Mouse (Mus musculus) neutrophil, adult 59 days (primary cell): Measurements from ENCODE around the gene Ttc9b. TPM values are rescaled to one million over a fixed set of nuclear protein-coding genes. Genes with fewer than 3 reads are reported as not detected.

Experiments used
- total RNA-seq, 2 experiments: library from RNA; stranded (reverse); gene quantifications; 1 replicate in 1 of 2; 2 replicates in 1 of 2; pipeline ENCODE4 v1.2.4; 2023

Gene Ttc9b
- not detected for total RNA-seq

DNA sequence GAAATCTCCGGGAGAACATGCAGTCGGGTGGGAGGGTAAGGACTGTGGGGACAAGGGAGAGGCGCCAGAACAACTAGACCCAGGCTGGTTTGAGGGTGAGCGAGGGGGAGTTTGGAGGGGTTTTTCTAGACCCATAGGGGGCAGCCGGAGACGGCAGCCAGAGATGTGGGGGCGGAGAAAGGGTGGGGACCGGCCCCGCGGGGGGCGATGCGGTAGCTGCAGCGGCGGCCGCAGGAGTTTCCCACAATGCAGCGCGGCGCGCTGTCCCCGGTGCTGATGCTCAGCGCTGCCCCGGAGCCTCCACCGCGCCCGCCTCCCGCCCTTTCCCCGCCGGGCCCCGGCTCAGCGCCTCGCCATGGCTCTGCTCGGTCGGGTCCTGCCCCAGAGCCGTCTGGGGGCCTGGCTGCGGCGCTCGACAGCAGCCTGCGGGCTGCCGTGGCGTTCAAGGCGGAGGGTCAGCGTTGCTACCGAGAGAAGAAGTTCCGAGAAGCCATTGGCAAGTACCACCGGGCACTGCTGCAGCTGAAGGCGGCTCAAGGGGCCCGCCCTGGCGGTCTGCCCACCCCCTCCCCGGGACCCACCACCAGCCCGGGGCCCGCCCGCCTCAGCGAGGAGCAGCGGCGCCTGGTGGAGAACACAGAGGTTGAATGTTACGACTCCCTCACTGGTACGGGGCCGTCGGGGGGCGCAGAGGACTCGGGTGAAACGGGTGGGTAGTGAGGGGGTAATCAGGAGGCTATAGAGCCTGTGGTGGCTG is at the start of gene Ttc9b:
TSS of gene Ttc9b (plus strand) at position 235 of the 757 bp plus-strand sequence.

DNA sequence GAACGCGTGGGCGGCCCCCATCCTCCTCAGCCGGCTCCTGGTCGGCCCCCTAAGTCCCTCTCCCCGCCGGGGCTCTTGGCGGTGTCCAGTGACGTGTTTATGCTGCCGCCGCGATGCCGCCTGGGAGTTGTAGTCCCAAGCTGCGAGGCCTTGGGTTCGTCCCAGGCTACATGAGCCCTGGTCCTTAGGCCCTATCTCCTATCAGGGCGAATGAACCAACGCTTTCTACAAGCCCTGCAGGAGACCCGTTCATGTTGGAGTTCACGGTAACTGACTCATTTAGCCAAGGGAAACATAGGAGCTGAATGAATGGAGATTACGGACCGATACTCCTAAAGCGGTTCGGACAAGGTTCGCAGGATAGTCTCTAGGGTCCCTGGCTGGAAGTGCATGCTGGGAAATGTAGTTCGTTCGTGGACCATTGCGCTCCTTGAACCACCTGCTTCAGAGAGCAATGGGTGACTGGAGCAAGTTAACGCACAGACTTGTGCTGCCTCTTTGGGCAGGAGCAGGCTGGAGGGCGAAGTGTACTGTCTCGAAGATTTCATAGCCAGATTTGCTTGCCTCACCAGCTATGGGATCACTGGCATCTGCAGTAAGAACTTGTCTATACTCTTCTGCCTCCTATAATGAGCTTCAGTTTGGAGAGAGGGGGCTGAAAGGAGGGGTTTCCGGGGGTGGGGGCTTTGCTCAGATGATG is 21.0 kb downstream of the Ttc9b start, which contains the start of gene Map3k10:
TSS of gene Map3k10 (minus strand) at position 77 of the 700 bp plus-strand sequence.

DNA sequence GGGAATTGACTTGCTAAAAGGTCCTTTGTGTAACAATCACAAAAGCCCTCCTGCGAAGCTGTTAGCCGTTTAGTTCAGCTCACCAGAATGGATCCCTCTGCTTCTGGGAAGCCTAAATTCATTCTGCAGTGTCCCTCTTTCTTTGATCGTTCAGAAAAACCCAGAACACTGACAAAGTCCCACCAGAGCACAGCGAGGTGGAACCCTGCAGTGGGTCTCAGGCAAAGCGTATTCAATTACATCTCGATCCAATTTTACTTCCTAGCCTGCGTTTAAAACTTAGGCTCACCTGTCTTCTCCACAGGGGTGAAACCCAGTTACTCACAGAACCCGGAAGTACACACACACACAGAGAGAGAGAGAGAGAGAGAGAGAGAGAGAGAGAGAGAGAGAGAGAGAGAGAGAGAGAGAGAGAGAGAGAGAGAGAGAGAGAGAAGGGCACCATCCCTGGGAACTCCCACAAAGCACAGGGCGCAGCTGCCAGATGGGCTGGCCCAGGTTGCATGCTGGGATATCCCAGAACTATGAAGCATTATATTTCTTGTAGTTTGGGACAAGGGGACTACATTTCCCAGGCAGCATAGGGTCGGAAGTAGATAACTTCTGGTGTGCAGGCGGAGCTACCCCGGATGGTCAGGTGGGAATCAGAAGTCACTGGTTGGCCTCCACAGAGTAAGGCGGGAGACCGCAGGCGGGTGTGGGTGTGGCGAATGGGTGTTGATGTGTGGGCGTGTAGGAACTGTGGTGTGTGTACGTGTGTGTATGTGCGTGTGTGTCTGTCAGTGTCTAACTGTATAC is 35.3 kb downstream of the Ttc9b start, which contains the start of gene Zfp607b:
TSS of gene Zfp607b (plus strand) at position 526 of the 798 bp plus-strand sequence.

Other genes starting within 250 kb of the Ttc9b start
- gene Sptbn4, start 206.2 kb upstream of the Ttc9b start, total RNA-seq, result under 1 TPM; 0.07 to 0.09 TPM
- gene Blvrb, start 205.9 kb upstream of the Ttc9b start, total RNA-seq, result 10 to 100 TPM; 31.2 to 58.3 TPM
- gene Sertad3, start 180.1 kb upstream of the Ttc9b start, total RNA-seq, result 10 to 100 TPM; 27.9 to 32.9 TPM
- 10 to 100 TPM; 43.3 to 43.4 TPM for gene Sertad1, start 167.0 kb upstream of the Ttc9b start, total RNA-seq
- under 1 TPM; 0.68 to 0.80 TPM for gene Prx, start 154.6 kb upstream of the Ttc9b start, total RNA-seq
- under 1 TPM in 1 of 2 experiments, not detected in 1; 0.36 TPM for gene Hipk4, start 130.6 kb upstream of the Ttc9b start, total RNA-seq
- gene Pld3, start 100.7 kb upstream of the Ttc9b start, total RNA-seq, result 10 to 100 TPM; 19.5 to 22.3 TPM
- gene 2310022A10Rik, start 100.7 kb upstream of the Ttc9b start, total RNA-seq, result 10 to 100 TPM; 12.4 to 13.8 TPM
- 100 to 1,000 TPM; 109 to 111 TPM for gene Akt2, start 62.4 kb upstream of the Ttc9b start, total RNA-seq
- 1 to 10 TPM; 4.9 to 6.5 TPM for gene Map3k10, start 20.7 kb downstream of the Ttc9b start, total RNA-seq
- under 1 TPM; 0.13 to 0.51 TPM for gene Zfp607b, start 35.4 kb downstream of the Ttc9b start, total RNA-seq
- 1 to 10 TPM; 2.7 to 3.6 TPM for gene Zfp60, start 77.5 kb downstream of the Ttc9b start, total RNA-seq
- 1 to 10 TPM; 4.2 to 4.8 TPM for gene Zfp626, start 153.3 kb downstream of the Ttc9b start, total RNA-seq
- 1 to 10 TPM in 1 of 2 experiments, under 1 TPM in 1; 0.73 to 1.3 TPM for gene Zfp59, start 184.7 kb downstream of the Ttc9b start, total RNA-seq
- 1 to 10 TPM; 3.4 to 4.7 TPM for gene Zfp607a, start 203.6 kb downstream of the Ttc9b start, total RNA-seq